Mouse (Mus musculus) embryonic stem cell, embryonic (primary cell): Measurements from ENCODE around the gene Lasp1.

Experiments
- CTCF ChIA-PET, 4 experiments: fragments of 300-600 bp in 2 of 4; fragments of 350-600 bp in 2 of 4; sonication (Branson Sonifier 250); formaldehyde crosslinking; loops; one replicate each; lab custom pipeline; 2022; ENCODE audit warnings: inconsistent platforms in 2 of 4; lab: Charles Lee
- POLR2A ChIA-PET, 4 experiments: fragments of 300-600 bp in 2 of 4; fragments of 350-600 bp in 2 of 4; sonication (Branson Sonifier 250); formaldehyde crosslinking; loops; one replicate each; lab custom pipeline; 2022; ENCODE audit warnings: antibody characterized with exemption in 4 of 4, inconsistent platforms in 1 of 4; lab: Charles Lee

Gene Lasp1

GRCm38 (mm10) chr11:97781478-97781831 lies 17.3 kb upstream of the Lasp1 start:
- ChIA-PET CTCF (interaction anchor here in 1 of 4 experiments (1.3 kb wide), 1 partner anchor 17 kb away, joined by 3 read pairs; the partner anchor contains the start of gene Lasp1), POLR2A (interaction anchor here (0.5 to 24.4 kb wide), 118 partner anchors 8 to 957 kb away, joined by 3 to 667 read pairs (median 5); partner anchors contain the start of genes B230217C12Rik (in 3 of the 4), Cwc25 (in 3 of the 4), Fbxo47 (in 3 of the 4) and Lasp1 (in 3 of the 4))

GRCm38 (mm10) chr11:97781832-97782563 lies 16.8 kb upstream of the Lasp1 start, which contains the start of gene Rpl23:
Gene Rpl23, minus strand, starts transcription at chr11:97782437.
- POLR2A ChIA-PET = interaction anchor here (0.5 to 24.4 kb wide), 153 partner anchors 7 to 940 kb away, joined by 3 to 667 read pairs (median 4); partner anchors contain the start of genes B230217C12Rik (in 4 of the 4), Cwc25 (in 4 of the 4), Fbxo47 (in 3 of the 4) and Lasp1 (in 3 of the 4)
- CTCF ChIA-PET = interaction anchor here in 1 of 4 experiments (1.1 kb wide), 1 partner anchor 118 kb away, joined by 3 read pairs; no protein-coding TSS in a partner anchor

- ChIA-PET CTCF (interaction anchor here in 1 of 4 experiments (1.1 kb wide), 1 partner anchor 117 kb away, joined by 3 read pairs; no protein-coding TSS in a partner anchor), POLR2A (interaction anchor here (0.5 to 24.4 kb wide), 121 partner anchors 7 to 939 kb away, joined by 3 to 667 read pairs (median 4); partner anchors contain the start of genes B230217C12Rik (in 4 of the 4), Cwc25 (in 4 of the 4), Fbxo47 (in 3 of the 4) and Pip4k2b (in 3 of the 4))
These were observed 16.3 kb upstream of the Lasp1 start for GRCm38 (mm10) chr11:97782564-97782895.

- ChIA-PET CTCF (interaction anchor here in 1 of 4 experiments (0.6 kb wide), 1 partner anchor 477 kb away, joined by 9 read pairs; no protein-coding TSS in a partner anchor), POLR2A (interaction anchor here in 3 of 4 experiments (0.6 to 24.4 kb wide), 14 partner anchors 8 to 895 kb away, joined by 3 to 667 read pairs (median 5); partner anchors contain the start of genes 1700001P01Rik (in 2 of the 3), Lasp1 (in 2 of the 3), Fbxo47 (in 1 of the 3) and Rpl23 (in 1 of the 3))
These were observed 10.8 kb upstream of the Lasp1 start for GRCm38 (mm10) chr11:97787961-97788360.

GRCm38 (mm10) chr11:97789727-97790126 lies 9.1 kb upstream of the Lasp1 start:
- ChIA-PET POLR2A (interaction anchor here in 3 of 4 experiments (0.6 to 24.4 kb wide), 12 partner anchors 8 to 723 kb away, joined by 3 to 667 read pairs (median 4); partner anchors contain the start of genes Lasp1 (in 2 of the 3), Rpl23 (in 2 of the 3), B230217C12Rik (in 1 of the 3) and Fbxo47 (in 1 of the 3)), CTCF (no interaction called here)

- ChIA-PET POLR2A (interaction anchor here (0.6 to 24.4 kb wide), 10 partner anchors 8 to 236 kb away, joined by 3 to 667 read pairs (median 4); partner anchors contain the start of genes Lasp1 (in 2 of the 4), Rpl23 (in 2 of the 4), Fbxo47 (in 1 of the 4) and Mllt6 (in 1 of the 4)), CTCF (interaction anchor here in 3 of 4 experiments (0.6 to 0.7 kb wide), 6 partner anchors 21 to 228 kb away, joined by 3 to 9 read pairs (median 4); no protein-coding TSS in a partner anchor)
These were observed 7.9 kb upstream of the Lasp1 start for GRCm38 (mm10) chr11:97790778-97791438.

GRCm38 (mm10) chr11:97793165-97793564 lies 5.6 kb upstream of the Lasp1 start:
- POLR2A ChIA-PET = interaction anchor here (0.7 to 27.6 kb wide), 24 partner anchors 9 to 396 kb away, joined by 3 to 667 read pairs (median 5); partner anchors contain the start of genes Rpl23 (in 4 of the 4), 1700001P01Rik (in 2 of the 4), B230217C12Rik (in 1 of the 4) and Fbxo47 (in 1 of the 4)
- CTCF ChIA-PET = interaction anchor here (0.5 to 1.5 kb wide), 16 partner anchors 10 to 366 kb away, joined by 3 to 15 read pairs (median 5); partner anchors contain the start of genes B230217C12Rik (in 2 of the 4) and Fbxo47 (in 1 of the 4)

GRCm38 (mm10) chr11:97796910-97797309 lies 1.9 kb upstream of the Lasp1 start:
- POLR2A ChIA-PET = interaction anchor here in 3 of 4 experiments (0.5 to 27.6 kb wide), 24 partner anchors 9 to 506 kb away, joined by 3 to 667 read pairs (median 4); partner anchors contain the start of genes Rpl23 (in 3 of the 3), 1700001P01Rik (in 2 of the 3), B230217C12Rik (in 2 of the 3) and Cwc25 (in 1 of the 3)

GRCm38 (mm10) chr11:97797369-97798082 lies 1.3 kb upstream of the Lasp1 start:
- ChIA-PET POLR2A (interaction anchor here in 3 of 4 experiments (0.6 to 27.6 kb wide), 36 partner anchors 8 to 1942 kb away, joined by 3 to 667 read pairs (median 4); partner anchors contain the start of genes 1700001P01Rik (in 2 of the 3), B230217C12Rik (in 2 of the 3), Cwc25 (in 2 of the 3) and Fbxo47 (in 2 of the 3)), CTCF (interaction anchor here in 2 of 4 experiments (0.6 to 1.6 kb wide), 11 partner anchors 9 to 1758 kb away, joined by 3 to 6 read pairs (median 3); partner anchors contain the start of gene B230217C12Rik (in 1 of the 2))

More at GRCm38 (mm10) chr11:97796910-97797309, 1.9 kb upstream of the Lasp1 start:
- CTCF ChIA-PET = interaction anchor here in 3 of 4 experiments (0.5 to 1.6 kb wide), 9 partner anchors 9 to 1757 kb away, joined by 3 to 5 read pairs (median 4); partner anchors contain the start of gene B230217C12Rik (in 1 of the 3)

GRCm38 (mm10) chr11:97798083-97798435 lies 741 bp upstream of the Lasp1 start:
- POLR2A ChIA-PET = interaction anchor here in 3 of 4 experiments (0.6 to 27.6 kb wide), 29 partner anchors 8 to 1943 kb away, joined by 3 to 667 read pairs (median 5); partner anchors contain the start of genes 1700001P01Rik (in 2 of the 3), B230217C12Rik (in 2 of the 3), Cwc25 (in 2 of the 3) and Fbxo47 (in 2 of the 3)
- CTCF ChIA-PET = interaction anchor here in 2 of 4 experiments (1.3 to 3.2 kb wide), 6 partner anchors 8 to 190 kb away, joined by 3 to 13 read pairs (median 4); no protein-coding TSS in a partner anchor

- CTCF ChIA-PET = interaction anchor here in 3 of 4 experiments (0.5 to 3.2 kb wide), 18 partner anchors 8 to 206 kb away, joined by 3 to 13 read pairs (median 3); no protein-coding TSS in a partner anchor
- POLR2A ChIA-PET = interaction anchor here (0.5 to 27.6 kb wide), 74 partner anchors 9 to 977 kb away, joined by 3 to 667 read pairs (median 4); partner anchors contain the start of genes B230217C12Rik (in 3 of the 4), Fbxo47 (in 3 of the 4), Psmb3 (in 3 of the 4) and Rpl23 (in 3 of the 4)
These were observed 570 bp downstream of the Lasp1 start for GRCm38 (mm10) chr11:97799146-97799993.

- ChIA-PET POLR2A (interaction anchor here (0.5 to 27.6 kb wide), 59 partner anchors 12 to 502 kb away, joined by 3 to 667 read pairs (median 4); partner anchors contain the start of genes B230217C12Rik (in 3 of the 4), Fbxo47 (in 3 of the 4), Psmb3 (in 3 of the 4) and Rpl23 (in 3 of the 4)), CTCF (interaction anchor here (0.6 to 3.2 kb wide), 15 partner anchors 9 to 245 kb away, joined by 3 to 13 read pairs (median 3); partner anchors contain the start of gene B230217C12Rik (in 1 of the 4))
These were observed 1.3 kb downstream of the Lasp1 start for GRCm38 (mm10) chr11:97799994-97800690.

- ChIA-PET POLR2A (interaction anchor here (0.5 to 27.6 kb wide), 35 partner anchors 12 to 528 kb away, joined by 3 to 667 read pairs (median 4); partner anchors contain the start of genes B230217C12Rik (in 3 of the 4), Fbxo47 (in 3 of the 4), Rpl23 (in 3 of the 4) and 1700001P01Rik (in 2 of the 4)), CTCF (interaction anchor here in 3 of 4 experiments (0.6 to 3.2 kb wide), 8 partner anchors 9 to 244 kb away, joined by 3 to 13 read pairs (median 3); partner anchors contain the start of gene B230217C12Rik (in 1 of the 3))
These were observed 2.0 kb downstream of the Lasp1 start for GRCm38 (mm10) chr11:97800691-97801408.
